Mouse (Mus musculus): ENCODE data around the gene Slc9a3r1.

The Slc9a3r1 gene

DNA sequence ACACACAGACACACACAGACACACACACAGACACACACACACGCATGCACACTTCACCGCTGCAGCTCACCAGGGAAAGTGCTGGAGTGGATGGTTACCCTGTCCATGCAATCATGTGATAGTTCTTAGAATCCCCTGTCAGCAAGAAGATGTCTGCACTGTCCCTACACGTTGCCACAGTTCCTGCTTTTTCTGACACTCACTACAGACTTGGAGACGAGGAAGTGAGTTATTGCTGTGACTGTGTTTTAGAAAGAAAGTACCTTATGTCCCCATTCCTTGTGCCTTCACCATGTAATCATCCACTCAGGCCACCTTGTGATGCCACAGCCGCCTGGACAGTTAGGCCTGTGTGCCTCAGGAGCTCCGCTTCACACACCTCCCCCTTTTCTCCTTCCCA lies 26.2 kb downstream of the Slc9a3r1 start:
- DNase-seq (ENCODE audit: low spot score): no peak

DNA sequence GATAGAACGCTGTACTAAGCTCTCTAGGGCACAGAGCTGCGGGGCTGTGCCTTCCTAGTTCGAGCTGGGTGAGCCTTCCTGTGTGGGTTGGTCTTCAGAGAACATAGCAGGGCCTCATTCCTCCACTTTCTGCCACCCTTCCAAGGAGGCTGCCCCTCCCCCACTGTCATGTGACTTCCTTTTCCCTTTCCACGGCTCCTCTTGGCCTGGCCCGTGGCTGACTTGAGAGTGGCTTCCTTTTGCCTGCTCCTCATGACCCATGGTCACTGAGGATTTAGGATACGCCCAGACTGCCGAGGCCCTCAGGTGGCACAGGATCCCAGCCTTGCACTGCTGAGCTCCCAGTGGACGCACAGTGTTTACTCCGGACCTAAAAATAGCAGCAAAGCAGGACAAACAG lies 29.0 kb downstream of the Slc9a3r1 start:
- no peak for DNase-seq (ENCODE audit: low spot score)

DNA sequence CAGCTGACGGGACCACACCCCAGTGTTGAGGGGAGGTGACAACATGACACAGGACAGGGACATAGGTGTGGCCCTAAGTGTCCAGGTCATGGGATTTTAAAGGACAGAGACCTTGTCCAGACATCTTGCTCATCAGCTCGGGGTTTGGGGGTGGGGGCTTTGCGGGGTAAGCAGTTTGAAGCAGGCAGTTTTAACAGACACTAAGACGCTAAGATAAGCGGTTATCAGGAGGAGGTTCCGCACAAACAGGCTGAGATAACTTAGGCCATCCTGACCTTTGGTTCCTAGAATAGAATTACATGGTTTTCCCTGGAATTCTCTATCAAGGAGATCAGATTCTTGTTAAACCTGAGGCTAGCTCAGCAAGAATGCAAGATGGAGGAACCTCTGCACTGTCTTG lies 31.6 kb downstream of the Slc9a3r1 start:
- DNase-seq (ENCODE audit: low spot score): no peak

DNA sequence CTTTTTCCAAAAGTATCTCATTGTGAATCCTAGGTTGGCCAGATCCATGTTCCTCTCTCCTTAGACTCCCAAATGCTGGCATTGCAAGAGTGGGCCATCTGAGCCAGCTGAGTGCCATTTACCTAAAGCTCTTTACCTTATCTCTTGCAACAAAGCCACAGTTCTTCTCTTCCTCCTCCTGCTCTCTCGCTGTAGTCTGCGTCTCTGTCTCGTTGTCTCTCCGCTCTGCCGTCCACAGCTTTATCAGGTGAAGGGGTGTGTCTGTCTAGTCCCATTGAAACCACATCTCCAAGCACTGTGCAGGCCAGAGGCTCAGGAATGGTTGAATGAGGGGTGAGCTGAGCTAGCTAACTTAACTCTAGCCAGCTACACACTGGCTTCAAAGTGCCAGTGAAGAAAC lies 32.8 kb downstream of the Slc9a3r1 start:
- no peak for DNase-seq (ENCODE audit: low spot score)

DNA sequence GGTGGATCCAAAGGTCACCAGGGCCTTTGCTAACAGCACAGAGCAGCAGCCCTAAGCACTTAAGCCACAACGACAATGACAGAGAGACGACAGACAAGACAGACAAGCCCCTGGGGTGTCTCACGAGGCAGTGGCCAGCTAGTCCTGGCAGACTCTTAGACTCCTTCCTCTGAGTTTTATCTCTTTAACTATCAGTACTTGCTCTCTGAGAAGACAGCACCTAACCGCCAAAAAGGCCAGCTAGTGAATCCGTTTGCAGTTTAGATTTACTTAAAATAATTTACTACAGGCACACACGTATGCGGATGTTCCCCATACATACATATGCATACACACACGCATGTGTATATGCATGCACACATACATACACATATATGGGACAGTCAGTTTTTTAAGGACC lies 34.4 kb downstream of the Slc9a3r1 start:
- no peak for DNase-seq (ENCODE audit: low spot score)

DNA sequence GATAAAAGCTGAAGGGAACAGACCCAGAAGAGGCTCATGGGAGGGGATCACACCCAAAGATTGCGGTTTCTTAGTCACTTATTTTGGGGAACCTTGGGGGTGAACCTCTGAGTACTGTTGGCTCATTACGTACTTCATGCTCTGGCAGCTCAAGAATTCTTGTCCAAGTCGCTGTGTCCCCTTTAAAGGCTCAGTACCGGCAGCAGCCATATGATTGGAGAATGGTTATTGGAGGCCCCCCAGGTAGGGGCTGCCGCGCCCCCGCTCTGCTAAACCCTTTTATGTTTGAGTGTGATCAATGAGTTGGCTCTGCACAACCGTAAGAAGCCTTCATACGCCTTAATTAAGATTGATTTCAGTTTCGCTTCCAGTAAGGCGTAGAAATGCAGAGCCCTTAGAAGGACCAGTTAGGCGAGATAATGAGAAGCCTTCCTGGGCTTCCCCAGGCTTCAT lies 35.8 kb downstream of the Slc9a3r1 start:
- no peak for DNase-seq (ENCODE audit: low spot score)

DNA sequence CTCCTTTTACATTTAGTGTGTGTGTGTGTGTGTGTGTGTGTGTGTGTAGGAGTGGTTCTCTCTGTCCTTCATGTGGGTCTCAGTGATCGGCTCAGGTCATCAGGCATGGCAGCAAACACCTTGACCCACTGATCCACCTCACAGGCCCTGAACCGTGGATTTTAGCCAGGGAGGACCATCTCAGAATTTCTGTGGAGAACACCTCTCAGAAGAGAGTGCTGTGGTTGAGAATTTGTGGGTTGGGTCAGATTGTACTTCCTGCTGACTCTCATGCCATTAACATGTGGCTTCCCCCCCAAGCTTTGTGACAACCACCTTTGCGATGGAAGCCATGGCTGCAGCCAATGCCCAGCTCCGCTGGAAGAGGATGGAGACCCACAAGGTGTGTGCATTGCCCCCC lies 37.4 kb downstream of the Slc9a3r1 start:
- no peak for DNase-seq (ENCODE audit: low spot score)

DNA sequence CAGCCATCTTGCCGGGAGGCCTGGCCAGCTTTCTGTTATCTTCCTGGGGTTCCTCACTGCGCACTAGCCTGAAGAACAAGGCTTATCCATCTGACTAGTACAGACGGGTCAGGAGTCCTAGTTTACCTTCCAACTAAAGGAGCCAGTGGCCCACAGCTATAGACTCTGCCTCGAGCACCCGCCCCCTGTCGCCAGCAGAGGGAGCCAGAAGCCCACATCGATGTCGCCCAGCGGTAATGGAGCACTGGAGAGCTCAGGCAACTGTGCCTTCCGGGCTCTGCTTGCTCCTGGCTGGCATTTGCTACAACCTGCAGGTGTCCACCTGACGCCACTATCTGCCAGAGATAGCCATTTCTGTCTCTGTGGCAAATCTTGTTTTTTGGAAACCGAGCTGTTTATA lies 39.2 kb downstream of the Slc9a3r1 start:
- DNase-seq (ENCODE audit: low spot score): peak; percentile 90

DNA sequence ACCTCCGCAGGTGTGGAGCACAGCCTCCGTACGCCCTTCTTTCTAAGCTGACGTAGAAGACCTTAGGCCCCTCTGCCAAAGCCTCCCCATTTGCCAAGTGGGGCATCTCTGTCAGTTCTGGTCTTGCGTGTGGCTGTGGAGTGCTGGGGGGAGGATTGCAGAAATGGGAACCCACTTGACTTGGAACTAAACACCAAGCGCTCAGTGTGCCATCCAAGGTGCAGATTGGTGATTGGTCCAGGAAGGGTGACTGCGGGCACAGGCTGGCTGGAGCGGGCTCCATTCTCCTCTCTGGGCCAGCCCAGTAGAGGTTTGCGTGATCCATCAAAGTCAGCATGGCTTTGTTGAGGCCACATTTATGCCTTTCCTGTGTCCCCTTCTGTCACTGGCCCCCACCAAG lies 39.6 kb downstream of the Slc9a3r1 start:
- DNase-seq (ENCODE audit: low spot score): no peak

DNA sequence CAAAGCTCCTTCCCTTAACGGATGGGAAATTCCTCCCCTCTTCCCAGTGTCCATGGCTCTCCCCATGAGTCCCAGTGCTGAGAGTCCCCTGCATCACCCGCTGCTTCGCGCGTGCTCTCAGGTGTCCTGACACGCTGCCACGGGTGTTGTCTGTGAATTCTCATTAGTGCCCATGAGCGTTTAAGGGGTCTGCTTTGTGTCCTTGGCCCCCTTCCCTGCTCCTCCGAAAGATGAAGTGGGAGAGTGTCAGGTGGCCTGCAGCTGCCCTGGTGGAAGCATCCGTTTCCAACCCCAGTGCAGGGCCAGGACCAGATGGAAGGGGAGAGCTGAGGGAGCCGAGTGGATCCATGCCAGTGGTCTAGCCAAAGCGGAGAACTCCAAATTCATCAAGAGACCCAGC lies 45.0 kb downstream of the Slc9a3r1 start:
- DNase-seq (ENCODE audit: low spot score): no peak

DNA sequence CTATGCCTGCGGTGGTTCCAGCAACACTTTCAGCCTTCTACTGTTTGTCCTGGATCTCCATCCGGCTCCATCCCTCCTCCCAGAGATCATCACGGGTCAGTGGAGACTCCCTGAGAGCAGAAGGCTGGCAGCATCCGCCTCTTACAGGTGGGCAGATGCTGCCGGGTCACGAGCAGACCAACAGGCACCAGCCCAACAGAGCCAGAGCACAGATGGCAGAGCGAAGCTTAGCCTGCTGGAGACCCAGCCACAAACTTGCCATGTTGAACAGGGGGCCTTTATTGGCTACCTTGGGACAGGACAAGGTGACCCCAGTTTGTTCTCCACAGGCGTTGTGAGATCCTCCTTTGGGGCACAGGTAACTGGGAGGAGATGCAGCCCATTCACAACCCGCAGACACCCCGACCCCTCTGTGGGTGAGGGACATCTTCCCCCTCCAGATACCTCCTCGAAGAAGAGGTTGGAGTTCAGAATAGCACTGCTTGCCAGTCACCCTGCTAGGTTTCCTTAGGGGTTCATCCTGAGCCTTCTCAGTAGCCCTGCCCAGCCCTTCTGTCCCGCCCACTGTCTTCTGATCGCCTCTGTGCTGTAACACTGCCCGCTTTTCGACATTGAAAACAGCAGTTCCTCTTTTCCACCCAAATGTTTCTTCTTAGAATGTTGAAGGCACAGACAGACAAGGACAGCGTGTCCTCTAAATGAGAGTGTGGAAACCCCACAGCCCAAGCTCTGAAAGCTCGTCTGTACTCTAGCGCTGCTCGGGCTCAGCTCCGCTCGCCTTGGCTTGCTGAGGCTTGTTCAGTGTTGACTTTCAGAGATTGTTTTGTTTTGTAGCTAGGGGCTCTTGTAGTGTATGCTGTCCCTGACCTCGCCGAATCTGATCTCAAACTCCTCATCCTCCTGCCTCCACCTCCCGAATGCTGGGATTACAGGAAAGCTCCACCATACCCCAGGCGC lies 45.9 kb downstream of the Slc9a3r1 start:
- DNase-seq (ENCODE audit: low spot score): no peak

DNA sequence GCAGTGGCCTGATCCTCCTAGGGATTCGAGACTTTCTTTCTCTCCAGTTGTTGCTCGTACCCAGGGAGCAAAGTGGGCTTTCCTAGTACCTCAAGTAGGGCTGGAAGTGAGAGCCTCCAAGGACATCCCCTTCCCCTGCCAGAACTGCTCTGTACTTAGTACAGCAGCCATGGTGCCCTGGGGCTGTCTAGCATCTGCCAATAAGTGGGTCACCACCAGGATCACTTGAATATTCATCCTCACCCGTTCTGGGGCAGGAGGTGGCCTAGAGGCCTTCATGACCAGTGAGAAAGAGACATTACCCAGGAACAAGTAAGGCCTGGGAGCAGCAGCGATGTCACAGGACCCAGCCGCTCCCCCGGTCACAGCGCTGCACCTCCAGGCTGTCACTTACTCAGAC lies 46.8 kb downstream of the Slc9a3r1 start:
- peak; percentile 61 for DNase-seq (ENCODE audit: low spot score)

DNA sequence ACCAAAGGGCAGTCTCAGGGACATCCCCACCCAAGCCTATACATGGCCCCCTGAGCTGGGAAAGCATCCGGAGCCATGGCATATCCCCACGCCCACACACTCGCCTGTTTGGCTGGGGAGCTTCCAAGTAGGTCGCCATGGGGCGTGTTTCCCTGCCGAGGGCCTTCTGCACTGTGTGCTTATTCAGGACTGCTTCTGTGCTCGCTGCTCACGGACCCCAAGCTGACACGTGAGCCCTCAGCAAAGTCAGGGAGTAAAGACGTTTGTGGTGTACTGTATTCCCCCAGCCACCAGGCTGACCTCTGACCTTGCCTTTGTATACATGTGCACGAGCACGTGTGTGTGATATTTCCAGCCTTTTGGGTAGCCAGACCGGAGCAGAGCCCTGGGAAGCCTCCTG lies 49.0 kb downstream of the Slc9a3r1 start:
- no peak for DNase-seq (ENCODE audit: low spot score)

DNA sequence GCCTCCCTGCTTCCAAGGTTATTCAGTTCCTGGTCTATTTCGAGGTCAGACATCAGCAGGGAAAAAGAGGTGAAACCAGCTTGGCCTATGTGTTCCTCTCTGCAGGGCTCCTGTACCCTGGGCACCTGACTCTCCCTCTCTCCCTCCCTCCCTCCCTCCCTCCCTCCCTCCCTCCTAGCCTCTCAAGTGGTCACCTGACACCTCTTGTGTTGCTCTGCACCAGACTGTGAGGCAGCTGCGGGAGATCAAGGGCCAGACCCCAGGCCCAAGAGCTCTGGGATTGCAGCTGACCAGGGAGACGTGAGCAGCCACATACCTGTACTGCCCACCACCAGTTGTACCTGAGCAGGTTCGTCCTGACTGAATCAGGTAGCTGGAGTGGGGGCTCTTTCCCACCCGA lies 52.0 kb downstream of the Slc9a3r1 start:
- no peak for DNase-seq (ENCODE audit: low spot score)

DNA sequence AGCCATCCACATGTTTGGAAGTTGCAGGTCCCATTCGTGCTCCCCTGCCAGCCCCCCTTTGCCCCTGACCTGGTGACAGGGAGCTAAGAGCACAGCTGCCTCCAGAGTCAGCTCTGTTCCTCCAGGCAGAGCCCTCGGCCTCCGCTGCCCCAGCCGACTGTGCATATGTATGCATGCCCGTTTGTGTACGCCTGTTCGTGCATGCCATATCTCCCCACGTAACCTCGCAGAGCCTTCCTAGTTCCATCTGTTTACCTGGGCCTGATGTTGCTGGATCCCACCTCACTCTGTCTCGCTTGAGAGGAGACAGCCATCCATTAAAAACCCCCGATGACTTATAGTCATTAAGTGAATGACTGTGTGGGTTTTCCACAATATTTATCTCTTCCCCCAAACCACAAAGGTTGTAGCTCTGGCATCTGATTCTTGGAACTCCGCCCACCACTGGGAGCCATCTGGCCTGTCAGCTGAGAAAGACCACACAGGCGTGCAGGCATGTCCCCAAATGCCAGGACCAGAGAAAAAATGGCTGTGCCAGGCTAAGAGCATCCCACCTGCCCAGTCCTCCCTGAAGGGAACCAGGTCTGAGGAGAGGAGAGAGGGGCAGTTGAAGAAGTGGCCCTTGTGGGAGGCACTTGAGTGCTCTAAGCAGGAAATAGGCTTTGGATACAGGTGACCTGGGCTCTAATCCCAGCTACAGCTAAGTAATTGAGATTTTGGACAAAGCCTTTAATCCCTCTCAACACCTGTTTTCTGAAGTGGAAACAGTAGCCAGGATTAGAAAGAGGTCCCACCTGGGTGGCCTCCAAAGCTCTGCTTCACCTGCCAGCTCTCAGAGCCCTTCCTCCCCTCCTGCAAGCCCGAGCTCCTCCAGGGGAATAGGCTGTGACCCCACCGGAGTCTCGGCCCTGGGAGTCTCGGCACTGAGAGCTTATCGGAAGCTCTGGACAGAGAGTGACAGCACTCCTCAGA lies 54.6 kb downstream of the Slc9a3r1 start:
- DNase-seq (ENCODE audit: low spot score): no peak

DNA sequence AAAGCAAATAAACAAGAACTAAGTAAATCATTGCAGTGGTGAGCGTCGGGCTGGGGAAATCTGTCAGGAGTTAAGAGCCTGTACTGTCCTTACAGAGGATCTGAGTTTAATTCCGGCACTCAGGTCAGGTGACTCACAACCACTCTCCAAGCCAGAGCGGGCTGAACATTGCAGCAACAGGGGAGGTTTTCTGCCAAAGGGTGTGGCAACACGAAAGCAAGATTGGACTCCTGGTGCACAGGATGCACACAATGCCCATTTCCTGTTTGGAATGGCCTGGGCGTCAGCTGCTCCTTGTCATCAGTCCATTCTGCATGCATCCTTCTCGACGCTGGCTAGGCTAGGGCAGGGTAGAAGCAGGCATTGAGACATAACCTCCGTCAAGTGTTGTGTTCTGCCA lies 56.1 kb downstream of the Slc9a3r1 start:
- no peak for DNase-seq (ENCODE audit: low spot score)

DNA sequence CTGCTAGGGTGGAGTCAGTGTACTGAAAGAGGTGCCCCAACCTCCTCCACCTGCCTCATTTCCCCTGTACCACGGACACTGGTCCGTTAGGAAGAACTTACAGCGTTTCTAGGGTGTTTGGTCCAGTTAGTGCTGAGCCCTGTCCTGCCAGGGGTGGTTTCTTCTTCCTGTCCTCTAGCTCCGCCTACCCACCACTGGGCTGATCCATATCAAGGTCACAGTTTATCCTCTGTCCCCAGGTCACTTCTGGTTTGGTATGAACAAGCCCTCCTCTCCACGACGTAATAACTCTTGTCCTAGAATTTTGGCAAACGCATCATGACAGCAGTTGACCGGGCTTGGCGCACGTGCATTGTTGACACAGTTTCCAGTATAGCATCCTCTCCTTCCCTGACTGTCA lies 56.5 kb downstream of the Slc9a3r1 start:
- DNase-seq (ENCODE audit: low spot score): no peak

DNA sequence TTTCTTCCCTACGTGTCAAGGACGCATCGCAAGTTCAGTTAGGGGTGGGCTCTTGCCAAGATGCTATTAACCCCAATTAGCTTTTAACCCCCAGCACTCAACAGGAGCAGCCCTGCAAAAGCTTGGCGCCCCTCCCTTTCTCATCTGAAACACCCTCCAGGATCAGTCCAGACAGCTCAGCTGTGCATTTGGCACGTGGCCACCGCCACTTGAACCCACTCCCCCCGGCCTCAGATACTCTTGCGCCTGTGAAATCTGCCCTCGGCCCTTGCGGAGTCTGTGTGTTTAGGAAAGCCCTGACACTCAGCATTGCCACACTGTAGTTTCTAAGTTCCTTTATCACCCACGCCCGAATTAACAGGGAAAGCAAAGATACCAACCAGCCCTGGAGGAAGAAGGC lies 58.9 kb downstream of the Slc9a3r1 start:
- no peak for DNase-seq (ENCODE audit: low spot score)

DNA sequence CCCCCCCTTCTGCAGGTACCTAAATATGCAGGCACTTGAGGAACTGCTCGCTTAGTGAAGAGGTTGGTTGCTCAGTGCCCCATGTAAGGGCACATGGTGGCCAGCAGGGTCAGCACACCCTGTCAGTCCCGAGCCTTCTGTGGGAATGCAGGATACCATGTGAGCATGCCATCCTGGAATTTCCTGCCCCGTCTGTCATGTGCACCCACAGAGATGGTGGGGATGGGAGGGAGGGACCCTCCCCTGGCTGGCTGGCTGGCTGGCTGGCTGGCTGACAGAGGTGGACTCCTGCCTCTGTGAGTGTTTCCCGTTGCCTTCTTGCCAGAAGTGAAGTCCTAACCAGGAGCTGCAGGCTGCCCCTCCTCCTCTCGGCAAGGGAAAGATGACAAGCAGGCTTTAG lies 59.4 kb downstream of the Slc9a3r1 start:
- no peak for DNase-seq (ENCODE audit: low spot score)

DNA sequence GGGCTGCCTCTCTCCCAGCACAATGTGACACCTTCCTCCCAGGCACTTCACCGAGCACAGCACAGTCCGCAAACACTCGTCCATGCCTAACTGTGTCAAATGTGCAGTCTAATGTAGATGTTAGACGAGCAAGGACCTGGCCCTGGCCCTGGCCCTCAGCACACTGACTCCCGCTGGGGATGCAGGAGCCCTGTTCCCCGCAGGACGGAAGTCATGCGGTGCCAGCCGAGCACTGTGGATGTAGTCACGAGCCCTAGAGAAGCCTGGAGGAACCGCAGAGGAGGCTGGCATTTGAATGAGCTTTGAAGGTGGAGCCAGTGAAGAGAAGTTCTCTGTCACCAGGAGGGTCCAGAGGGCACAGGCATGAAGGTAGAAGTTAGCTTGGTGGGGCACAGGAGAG lies 60.3 kb downstream of the Slc9a3r1 start:
- no peak for DNase-seq (ENCODE audit: low spot score)

DNA sequence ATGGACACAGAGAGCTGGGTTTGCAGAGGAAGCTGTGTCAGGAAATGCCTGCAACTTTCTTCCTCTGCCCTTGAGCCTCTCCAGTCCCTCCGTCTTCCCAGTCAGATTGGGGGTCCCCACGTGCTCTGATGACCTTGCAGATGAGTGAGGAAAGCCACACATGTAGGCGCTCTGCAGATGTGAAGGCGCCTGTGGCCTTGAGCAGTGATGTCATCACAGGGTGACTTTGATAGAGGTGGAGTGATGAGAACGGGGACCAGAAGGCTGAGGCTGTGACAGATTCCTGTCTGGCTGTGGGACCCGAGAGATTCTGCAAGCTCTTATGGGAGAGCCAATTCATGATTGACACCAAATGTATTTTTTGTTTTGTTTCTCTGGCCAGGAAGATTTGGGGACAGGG lies 60.7 kb downstream of the Slc9a3r1 start:
- no peak for DNase-seq (ENCODE audit: low spot score)

DNA sequence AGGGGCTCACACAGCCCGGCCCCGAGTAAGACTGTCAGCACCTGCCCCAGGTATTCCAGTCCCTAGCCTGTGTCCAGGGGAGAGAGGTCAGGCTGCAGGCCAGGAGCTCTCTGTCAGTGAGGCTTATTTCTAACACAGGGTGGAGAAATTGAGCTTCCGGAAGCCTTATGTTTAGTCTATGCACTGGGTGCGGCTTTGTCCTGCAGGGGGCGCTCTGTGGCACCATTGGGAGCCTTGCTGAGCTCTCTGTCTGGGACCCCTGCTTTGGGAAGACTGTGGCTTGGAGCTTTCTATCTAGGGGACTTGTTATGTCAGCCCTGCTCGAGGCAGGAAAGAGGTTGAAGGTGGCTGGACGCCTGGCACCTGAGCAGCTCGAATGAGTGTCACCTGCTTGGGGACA lies 61.7 kb downstream of the Slc9a3r1 start:
- DNase-seq (ENCODE audit: low spot score): peak; percentile 86

DNA sequence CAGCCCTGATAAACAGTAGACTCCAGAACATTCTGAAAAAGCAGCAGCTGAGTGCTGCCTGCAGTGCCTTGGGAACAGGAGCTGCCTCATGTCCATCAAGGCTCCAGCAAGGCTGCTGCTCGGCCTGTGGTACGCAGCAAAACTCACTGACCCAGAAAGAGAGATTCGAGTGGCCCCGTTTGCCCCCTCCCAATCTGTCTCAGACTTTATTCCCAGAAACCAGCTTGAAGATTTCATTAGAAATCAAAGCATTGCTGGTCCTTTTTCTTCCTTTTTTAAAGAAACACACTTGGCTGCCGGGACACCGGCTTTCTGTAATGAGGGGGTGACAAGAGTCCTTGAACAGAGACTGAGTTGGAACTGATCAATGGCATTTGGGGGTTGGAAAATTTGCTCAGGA lies 62.2 kb downstream of the Slc9a3r1 start:
- DNase-seq (ENCODE audit: low spot score): no peak
